Mouse (Mus musculus) CH12.LX (cell line): Measurements from ENCODE around the gene Grip1. TPM values are rescaled to one million over a fixed set of nuclear protein-coding genes. Genes with fewer than 3 reads are reported as not detected.

ENCODE experiments used
- polyA plus RNA-seq: library from polyadenylated mRNA; unstranded; fragments of >175 nt; gene quantifications from 2 replicates; pipeline ENCODE4 v1.2.1, GENCODE M21; 2012; ENCODE audit warnings: low read depth; ENCODE audit not compliant: insufficient read length
- total RNA-seq, 2 experiments: library from RNA; depleted of rRNA; stranded (reverse); fragments of 300-350 nt in 1 of 2; fragments of >200 nt in 1 of 2; gene quantifications; 2 replicates each; pipeline ENCODE4 v1.2.3; 2012 to 2014

Gene Grip1
- total and polyA plus RNA-seq, 3 experiments, result 0.09 to 0.33 (median 0.13) TPM

Other genes starting within 250 kb of the Grip1 start
- 71.2 and 76.1 TPM in 2 replicates for gene Cand1, start 213.8 kb upstream of the Grip1 start, total RNA-seq (2012; rRNA removed)
- gene Cand1, start 213.8 kb upstream of the Grip1 start, total RNA-seq (2014; rRNA removed), result 93.2 and 97.5 TPM in 2 replicates
- 109 and 126 TPM in 2 replicates for gene Cand1, start 213.8 kb upstream of the Grip1 start, polyA plus RNA-seq